Mouse (Mus musculus) ES-E14 (cell line): ENCODE results near the gene Lmo1.

Experiments
- CHD2 ChIP-seq: IDR thresholded peaks from 2 replicates; pipeline ENCODE4 v1.6.1; 2014; ENCODE audit warnings: mild to moderate bottlenecking, low read depth, low read length, inconsistent platforms
- HCFC1 ChIP-seq: IDR thresholded peaks from 2 replicates; pipeline ENCODE4 v1.6.1; 2012; ENCODE audit warnings: low read length, inconsistent platforms, borderline replicate concordance; ENCODE audit not compliant: insufficient read depth
- MAFK ChIP-seq: IDR thresholded peaks from 2 replicates; pipeline ENCODE4 v1.6.1; 2014; ENCODE audit warnings: mild to moderate bottlenecking, low read depth, low read length, inconsistent platforms; ENCODE audit not compliant: insufficient read depth

DNA sequence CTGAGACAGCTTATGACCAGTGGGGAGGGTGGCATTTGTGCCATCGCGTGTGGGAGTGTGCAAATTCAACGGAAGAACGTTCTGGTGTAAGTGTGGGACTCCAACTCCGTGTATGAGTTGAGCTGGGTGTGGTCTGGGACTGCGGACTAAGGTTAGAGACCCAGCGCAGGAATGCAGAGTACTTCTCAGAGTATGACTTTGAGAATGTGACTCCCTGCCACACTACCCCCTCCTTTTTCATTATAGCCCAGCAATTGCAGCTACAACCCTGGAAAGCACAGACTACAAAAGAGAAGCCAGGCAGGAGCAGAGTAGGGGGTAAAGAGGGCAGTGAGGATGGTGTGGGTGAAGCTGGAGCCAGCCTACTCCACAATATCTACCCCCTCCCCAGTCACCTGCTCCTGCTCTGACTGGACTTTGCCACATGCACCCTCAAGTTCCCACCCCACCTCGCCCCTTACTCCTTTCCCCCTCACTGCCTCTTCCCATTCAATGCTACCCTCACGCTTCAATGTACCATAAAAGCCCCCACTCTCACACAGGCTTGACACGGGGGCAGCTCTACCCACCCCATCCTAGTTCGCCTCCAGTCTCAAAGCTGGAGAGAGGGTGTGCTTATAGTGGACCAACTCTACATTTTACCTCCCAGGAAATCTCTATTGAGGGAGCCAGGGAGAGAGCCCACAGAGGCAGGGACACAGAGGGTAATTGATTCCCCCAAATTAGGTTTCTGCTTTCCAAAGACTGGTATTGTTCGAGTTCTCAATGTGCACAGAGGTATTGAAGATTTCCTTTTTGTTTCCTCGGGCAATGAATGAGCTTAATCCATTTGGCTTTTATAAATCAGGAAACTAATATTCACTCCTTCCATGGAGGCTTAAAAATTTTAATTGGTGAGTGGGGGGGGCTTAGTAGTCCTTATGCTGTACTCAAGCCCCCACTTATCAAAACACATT is 941 bp upstream of the Lmo1 start:
- TF ChIP-seq MAFK (no peak), HCFC1 (no peak), CHD2 (no peak)
